Mouse (Mus musculus) bone marrow, adult 2 months (tissue): Measurements from ENCODE around the gene Plk4.

Experiments used
- CTCF ChIP-seq: fragments of 200-500 bp; IDR thresholded peaks from 2 replicates; pipeline ENCODE4 v1.5.1; 2011; ENCODE audit warnings: low read length, control low read depth; ENCODE audit not compliant: control insufficient read depth, insufficient read depth
- POLR2A ChIP-seq: fragments of 200-500 bp; IDR thresholded peaks from 2 replicates; pipeline ENCODE4 v1.6.1; 2011; ENCODE audit warnings: low read depth, mild to moderate bottlenecking, control low read depth, low read length, borderline replicate concordance; ENCODE audit not compliant: control insufficient read depth

GRCm38 (mm10) chr3:40793783-40794182 is 6.0 kb upstream of the Plk4 start:
- TF ChIP-seq CTCF, result no peak
- no peak for TF ChIP-seq POLR2A
